Mouse (Mus musculus): Measurements from ENCODE around the gene Creb5.

Creb5 gene

GRCm38 (mm10) chr6:53583234-53583875, 296.3 kb downstream of the Creb5 start:
- DNase-seq (ENCODE audit: extremely low read depth, insufficient read length, low spot score): no peak

- no peak for DNase-seq (ENCODE audit: extremely low read depth, insufficient read length, low spot score)
Observed at GRCm38 (mm10) chr6:53584718-53585405, 297.8 kb downstream of the Creb5 start.

DNA sequence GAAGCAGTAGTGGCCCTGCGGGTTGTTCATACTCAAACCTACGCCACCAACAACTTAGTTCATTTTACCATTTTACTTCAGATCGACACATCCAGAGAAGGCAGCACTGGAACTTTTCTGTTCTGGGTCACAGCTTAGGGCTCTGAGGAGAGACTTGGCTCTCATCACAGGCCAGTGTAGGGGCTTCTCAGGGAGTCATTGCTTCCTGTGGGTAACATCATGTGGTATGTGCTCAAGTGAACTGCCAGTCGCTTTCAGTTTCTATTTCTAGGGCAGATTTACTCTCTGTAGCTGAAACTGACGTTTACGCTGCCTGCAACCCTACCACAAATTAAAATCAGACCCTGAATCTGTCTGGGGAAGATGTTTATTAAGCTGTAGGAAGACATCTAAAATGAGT, 302.7 kb downstream of the Creb5 start:
- DNase-seq (ENCODE audit: extremely low read depth, insufficient read length, low spot score): no peak

DNA sequence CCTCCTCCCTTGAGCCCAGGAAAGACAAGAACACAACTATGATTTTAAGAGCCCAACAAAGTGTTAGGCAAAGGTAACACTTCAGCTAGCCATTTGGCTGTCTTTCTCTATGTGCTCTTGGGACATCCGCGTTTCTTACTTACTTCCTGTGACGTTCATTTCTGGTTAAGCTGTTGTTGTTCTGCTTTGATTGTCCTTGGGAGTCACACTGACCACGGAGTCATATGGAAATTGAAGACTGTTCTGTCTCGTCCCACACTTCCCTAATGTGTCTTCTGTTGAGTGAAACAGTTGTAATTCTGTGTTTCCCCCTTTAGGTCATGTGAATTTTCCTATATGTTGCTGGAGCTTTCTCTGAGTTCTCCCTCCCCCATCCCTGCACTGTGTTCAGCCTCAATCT, 305.2 kb downstream of the Creb5 start:
- DNase-seq (ENCODE audit: extremely low read depth, insufficient read length, low spot score): no peak

GRCm38 (mm10) chr6:53593603-53594002, 306.5 kb downstream of the Creb5 start:
- no peak for DNase-seq (ENCODE audit: extremely low read depth, insufficient read length, low spot score)

DNA sequence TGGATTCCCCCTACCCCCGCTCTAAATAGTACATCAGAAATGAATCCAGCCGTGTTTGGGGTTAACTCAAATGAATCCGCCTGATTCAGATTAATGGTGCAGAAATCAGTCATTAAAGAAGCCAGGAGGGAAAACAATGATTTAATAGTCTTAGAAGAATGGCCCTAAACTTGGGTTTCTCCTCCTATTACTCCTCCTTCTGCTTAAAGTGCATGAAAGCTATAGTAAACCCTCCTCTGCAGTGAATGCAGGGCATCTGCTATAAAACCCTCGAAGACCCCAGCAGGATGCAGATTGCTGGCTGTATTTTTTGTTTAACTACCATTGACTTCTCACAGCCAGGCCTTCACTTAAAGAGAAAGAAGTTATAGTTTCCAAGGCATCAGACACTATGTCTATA, 307.2 kb downstream of the Creb5 start:
- no peak for DNase-seq (ENCODE audit: extremely low read depth, insufficient read length, low spot score)

DNA sequence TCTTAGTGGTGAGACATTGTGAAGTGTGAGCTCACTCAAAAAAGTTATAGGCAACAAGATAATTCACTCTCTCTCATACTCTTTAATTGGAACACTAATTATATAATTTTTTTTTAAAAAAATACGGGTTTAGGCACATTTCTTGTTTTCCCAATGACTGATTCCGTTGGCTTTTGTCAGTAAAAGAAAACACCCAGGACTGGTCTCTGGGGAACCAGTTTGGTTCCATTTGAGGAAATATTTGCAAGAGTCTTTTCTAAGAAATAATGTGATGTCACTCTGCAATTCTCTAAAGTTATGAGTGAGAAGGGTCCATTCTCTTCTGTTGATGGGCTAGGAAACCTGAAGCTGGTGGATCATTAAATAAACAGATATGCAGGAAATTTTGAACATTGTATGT, 309.3 kb downstream of the Creb5 start:
- no peak for DNase-seq (ENCODE audit: extremely low read depth, insufficient read length, low spot score)

- no peak for DNase-seq (ENCODE audit: extremely low read depth, insufficient read length, low spot score)
Observed at GRCm38 (mm10) chr6:53603041-53603440, 316.0 kb downstream of the Creb5 start.

GRCm38 (mm10) chr6:53603695-53604094, 316.6 kb downstream of the Creb5 start:
- no peak for DNase-seq (ENCODE audit: extremely low read depth, insufficient read length, low spot score)

DNA sequence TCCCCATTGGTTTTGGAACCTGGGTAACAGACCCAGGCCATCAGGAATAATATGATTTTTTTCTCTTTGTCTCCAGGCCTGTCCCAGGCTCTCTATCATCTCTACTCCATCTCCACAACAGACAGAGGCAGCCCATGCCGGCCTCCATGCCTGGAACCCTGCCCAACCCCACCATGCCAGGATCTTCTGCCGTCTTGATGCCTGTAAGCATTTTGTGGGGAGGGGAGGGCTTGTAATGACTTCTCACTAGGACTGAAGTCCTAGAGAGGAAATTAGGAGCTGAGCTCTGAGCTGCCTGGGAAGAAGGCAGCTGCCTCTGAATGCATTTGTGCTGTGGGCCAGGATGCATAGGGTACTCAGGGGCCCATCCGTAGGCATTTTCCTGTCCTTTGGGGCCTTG, 317.3 kb downstream of the Creb5 start:
- DNase-seq (ENCODE audit: extremely low read depth, insufficient read length, low spot score): no peak

DNA sequence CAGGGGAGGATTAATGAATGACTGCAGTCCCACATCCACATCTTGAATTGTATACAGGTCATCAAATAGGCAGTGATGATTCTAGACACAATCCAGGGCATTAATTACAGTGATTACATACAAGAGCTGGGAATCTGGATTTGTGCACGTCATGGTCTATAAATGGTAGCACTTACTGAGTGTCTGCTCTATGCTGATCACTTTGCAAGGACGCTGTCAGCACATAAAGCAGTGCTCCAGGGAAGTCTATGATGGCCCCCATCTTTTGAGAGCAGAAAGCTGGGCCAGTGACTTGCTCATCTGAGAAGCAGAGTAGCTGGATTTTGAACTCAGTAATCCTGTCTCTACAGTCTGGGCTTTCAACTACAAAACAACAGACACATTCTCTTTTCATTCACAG, 318.1 kb downstream of the Creb5 start:
- no peak for DNase-seq (ENCODE audit: extremely low read depth, insufficient read length, low spot score)

GRCm38 (mm10) chr6:53611451-53611945, 324.4 kb downstream of the Creb5 start:
- no peak for DNase-seq (ENCODE audit: extremely low read depth, insufficient read length, low spot score)

DNA sequence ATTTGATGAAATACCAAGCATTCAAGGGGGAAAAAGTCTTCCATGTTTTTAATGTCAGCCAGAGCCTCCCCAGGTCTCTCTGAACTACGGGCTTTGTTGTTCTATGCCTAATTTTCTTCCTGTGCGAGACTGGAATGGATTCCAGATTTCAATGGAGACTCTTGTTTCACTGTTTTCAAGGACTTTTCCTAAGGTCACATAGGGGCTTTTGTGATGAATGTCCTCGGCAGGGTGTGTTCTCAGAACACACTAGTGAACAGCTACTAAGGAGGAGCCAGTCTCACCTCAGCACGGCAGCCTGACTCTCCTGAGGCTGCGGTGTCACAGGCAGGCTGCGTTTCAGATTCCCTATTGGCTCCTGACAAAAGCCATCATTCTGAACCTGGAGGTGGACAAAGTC, 325.6 kb downstream of the Creb5 start:
- no peak for DNase-seq (ENCODE audit: extremely low read depth, insufficient read length, low spot score)

DNA sequence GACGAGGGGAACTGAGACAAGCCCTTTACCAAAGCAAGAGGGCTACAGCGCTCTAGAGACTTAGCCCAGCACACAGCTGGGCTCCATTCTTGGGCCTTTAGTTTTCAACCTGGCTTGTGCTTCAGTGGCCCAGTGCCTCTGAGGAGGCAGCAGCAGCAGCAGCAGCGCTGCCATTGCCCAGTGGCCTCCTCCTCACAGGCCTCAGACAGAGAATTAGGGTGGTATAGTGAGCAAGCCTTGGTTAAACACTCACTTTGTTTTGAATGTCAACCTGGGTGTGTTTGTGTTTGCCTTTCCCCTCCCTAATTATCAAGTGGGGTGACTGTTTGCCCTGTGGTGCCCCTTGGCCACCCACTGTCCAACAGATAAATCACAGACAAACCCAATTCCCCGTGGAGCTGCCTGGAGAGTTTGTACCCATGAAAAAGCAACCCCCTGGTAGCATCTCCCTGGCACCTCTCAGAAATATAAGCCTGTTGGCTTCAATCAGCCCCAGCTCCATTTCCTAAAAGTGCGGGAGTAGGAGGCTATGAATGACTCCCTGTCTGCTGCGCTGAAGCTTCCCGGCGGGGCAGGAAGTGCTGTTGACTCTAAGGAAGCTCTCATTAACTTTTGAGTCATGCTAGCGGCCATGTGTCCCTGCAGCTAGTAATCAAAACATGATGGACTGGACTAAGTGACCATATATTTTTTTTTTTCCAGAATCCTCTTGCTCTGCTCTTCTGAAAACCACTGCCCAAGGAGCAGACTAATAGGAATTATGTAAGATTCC, 328.6 kb downstream of the Creb5 start:
- no peak for DNase-seq (ENCODE audit: extremely low read depth, insufficient read length, low spot score)

GRCm38 (mm10) chr6:53618164-53618563, 331.1 kb downstream of the Creb5 start:
- DNase-seq (ENCODE audit: extremely low read depth, insufficient read length, low spot score): no peak

- no peak for DNase-seq (ENCODE audit: extremely low read depth, insufficient read length, low spot score)
Observed at GRCm38 (mm10) chr6:53619676-53620075, 332.6 kb downstream of the Creb5 start.

GRCm38 (mm10) chr6:53621295-53621694, 334.2 kb downstream of the Creb5 start:
- DNase-seq (ENCODE audit: extremely low read depth, insufficient read length, low spot score): no peak

- DNase-seq (ENCODE audit: extremely low read depth, insufficient read length, low spot score): no peak
Observed at GRCm38 (mm10) chr6:53624455-53625276, 337.6 kb downstream of the Creb5 start.

GRCm38 (mm10) chr6:53626044-53626443, 339.0 kb downstream of the Creb5 start:
- no peak for DNase-seq (ENCODE audit: extremely low read depth, insufficient read length, low spot score)

GRCm38 (mm10) chr6:53628714-53629113, 341.6 kb downstream of the Creb5 start:
- no peak for DNase-seq (ENCODE audit: extremely low read depth, insufficient read length, low spot score)

- no peak for DNase-seq (ENCODE audit: extremely low read depth, insufficient read length, low spot score)
Observed at GRCm38 (mm10) chr6:53635453-53635852, 348.4 kb downstream of the Creb5 start.

Measured in 3134 (cell line).